Mouse (Mus musculus) forebrain, postnatal 0 days (tissue): ENCODE data around the gene Gdnf. TPM values are rescaled to one million over a fixed set of nuclear protein-coding genes. Genes with fewer than 3 reads are reported as not detected.

Source experiments
- ATAC-seq: fragments of 200-750 bp; cut with Nextera tagmentation; 2 replicates; pipeline ENCODE4 v1.8.0; 2017; ENCODE audit warnings: mild to moderate bottlenecking, moderate library complexity
- DNase-seq: peaks from one replicate; pipeline ENCODE4 v3.0.0-alpha.2; 2015
- H3K27ac ChIP-seq: fragments of 300-500 bp; sonication (generic); 2 replicates; pipeline ENCODE4 v1.5.1; 2014; ENCODE audit warnings: low read depth, mild to moderate bottlenecking, antibody characterized with exemption, low read length, moderate library complexity, mixed read lengths
- H3K27me3 ChIP-seq: fragments of 300-500 bp; sonication (generic); 2 replicates; pipeline ENCODE4 v1.6.1; 2014; ENCODE audit warnings: mild to moderate bottlenecking, low read length, mixed read lengths; ENCODE audit not compliant: insufficient read depth
- H3K36me3 ChIP-seq: fragments of 300-500 bp; sonication (generic); 2 replicates; pipeline ENCODE4 v1.6.1; 2014; ENCODE audit warnings: mild to moderate bottlenecking, moderate library complexity; ENCODE audit not compliant: insufficient read depth
- H3K4me1 ChIP-seq: fragments of 300-500 bp; sonication (generic); 2 replicates; pipeline ENCODE4 v1.6.1; 2014; ENCODE audit warnings: antibody characterized with exemption; ENCODE audit not compliant: insufficient read depth
- H3K4me2 ChIP-seq: fragments of 300-500 bp; sonication (generic); 2 replicates; pipeline ENCODE4 v1.6.1; 2014; ENCODE audit warnings: low read depth, mild to moderate bottlenecking, moderate library complexity
- H3K4me3 ChIP-seq: fragments of 300-500 bp; sonication (generic); 2 replicates; pipeline ENCODE4 v1.5.1; 2014; ENCODE audit warnings: low read depth, low read length, mixed read lengths
- H3K9ac ChIP-seq: fragments of 300-500 bp; sonication (generic); 2 replicates; pipeline ENCODE4 v1.6.1; 2014; ENCODE audit warnings: mild to moderate bottlenecking
- H3K9me3 ChIP-seq: fragments of 300-500 bp; sonication (generic); 2 replicates; pipeline ENCODE4 v1.6.1; 2016; ENCODE audit warnings: low read length
- CTCF ChIP-seq: sonication (generic); IDR thresholded peaks from 2 replicates; pipeline ENCODE4 v1.5.1; 2016; ENCODE audit warnings: antibody characterized with exemption, control low read depth, low read depth
- WGBS: fragments of 180-500 bp; shearing (Covaris S2); extraction: QIAGEN DNeasy Blood & Tissue Kit; methylation state at CpG from one replicate; pipeline ENCODE4 v1.1.7; 2014; 5-methylcytosine and 5-hydroxymethylcytosine counted together
- polyA plus RNA-seq: library from polyadenylated mRNA; unstranded; fragments of >200 nt; fragmentation: Nextera tagmentation; extraction: Ambion mirVana; gene quantifications from 2 replicates; pipeline ENCODE4 v1.2.1, GENCODE M21; 2015
- total RNA-seq: library from RNA; depleted of rRNA; stranded (reverse); fragments of >200 nt; gene quantifications from 2 replicates; pipeline ENCODE4 v1.2.3, GENCODE M21; 2014; rRNA removed

Gdnf gene
- total RNA-seq (0.29 and 0.54 TPM in 2 replicates), polyA plus RNA-seq (0.06 and 0.11 TPM in 2 replicates)

DNA sequence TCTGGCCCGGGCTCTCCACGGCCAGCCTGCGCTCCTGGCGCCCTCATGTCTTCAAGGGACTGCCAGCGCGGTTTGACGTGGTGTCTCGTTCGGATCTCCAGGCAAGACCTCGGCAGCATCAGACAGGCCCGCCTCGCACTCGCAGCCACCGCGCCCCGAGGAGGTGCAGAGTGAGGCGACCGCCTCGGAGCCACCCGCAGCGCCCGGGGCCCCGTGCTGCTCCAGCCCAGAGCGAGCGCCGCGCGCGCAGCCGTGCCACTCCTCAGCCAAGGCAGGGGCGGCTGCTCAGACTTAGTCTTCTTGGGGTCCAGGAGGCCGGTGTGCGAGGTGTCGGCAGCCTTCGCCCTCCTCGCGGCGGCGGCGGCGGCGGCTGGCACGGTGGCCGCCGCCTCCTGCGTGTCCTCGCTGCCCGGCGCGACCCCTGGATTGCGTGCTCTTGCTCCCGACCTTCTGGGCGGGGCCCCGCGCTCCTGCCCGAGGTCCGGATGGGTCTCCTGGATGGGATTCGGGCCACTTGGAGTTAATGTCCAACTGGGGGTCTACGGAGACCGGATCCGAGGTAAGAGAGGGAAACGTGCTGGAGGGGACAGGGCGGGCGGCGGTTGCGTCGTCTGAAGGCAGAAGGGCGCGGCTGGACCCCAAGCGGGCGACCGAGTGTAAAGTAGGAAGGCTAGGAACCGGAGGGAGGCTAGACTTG lies at the start of gene Gdnf:
Gene Gdnf, plus strand, starts transcription at position 291 of the 697 bp plus-strand sequence.
- H3K4me2 ChIP-seq = peak within 1 kb of the TSS; percentile 97
- H3K4me1 ChIP-seq = peaks cover 11% of the 10 kb centered on the region; the same call in 1 of the 2 replicates
- 2% methylated on average over 70 of the region's 73 CpGs for WGBS
- TF ChIP-seq CTCF = no peak
- ATAC-seq (peak; percentile 54), DNase-seq (peak; percentile 40)
- H3K9me3 ChIP-seq = no peaks in the 10 kb centered on the region
- H3K27ac ChIP-seq = no peak within 1 kb of the TSS
- no peaks in the 10 kb centered on the region for H3K36me3 ChIP-seq
- peak within 1 kb of the TSS; percentile 51 for H3K4me3 ChIP-seq
- H3K9ac ChIP-seq = peak within 1 kb of the TSS; percentile 43; the same call in 1 of the 2 replicates
- H3K27me3 ChIP-seq = peaks cover 80% of the 10 kb centered on the region

- Histone ChIP-seq H3K4me3 (no peak overlapping the region), H3K4me1 (no peaks in the 10 kb centered on the region), H3K27me3 (no peaks in the 10 kb centered on the region), H3K27ac (no peak overlapping the region), H3K36me3 (no peaks in the 10 kb centered on the region), H3K9ac (no peak overlapping the region), H3K9me3 (no peaks in the 10 kb centered on the region), H3K4me2 (no peak overlapping the region)
- DNase-seq (no peak), ATAC-seq (no peak)
- 90% methylated on average over 7 of the region's 7 CpGs for WGBS
- no peak for TF ChIP-seq CTCF
These were observed 43.5 kb upstream of the Gdnf start for GRCm38 (mm10) chr15:7767166-7767565.

GRCm38 (mm10) chr15:7772983-7773382 lies 37.7 kb upstream of the Gdnf start:
- WGBS = 87% methylated on average over 8 of the region's 8 CpGs

GRCm38 (mm10) chr15:7781517-7781916 lies 29.1 kb upstream of the Gdnf start:
- Histone ChIP-seq H3K27me3 (no peaks in the 10 kb centered on the region), H3K4me2 (no peak overlapping the region), H3K27ac (no peak overlapping the region), H3K9me3 (no peaks in the 10 kb centered on the region), H3K4me3 (no peak overlapping the region), H3K9ac (no peak overlapping the region), H3K4me1 (no peaks in the 10 kb centered on the region), H3K36me3 (no peaks in the 10 kb centered on the region)
- WGBS = 86% methylated on average over 5 of the region's 5 CpGs
- no peak for TF ChIP-seq CTCF
- ATAC-seq (no peak), DNase-seq (no peak)

More at GRCm38 (mm10) chr15:7772983-7773382, 37.7 kb upstream of the Gdnf start:
- Histone ChIP-seq H3K27me3 (no peaks in the 10 kb centered on the region), H3K4me1 (no peaks in the 10 kb centered on the region), H3K4me2 (no peak overlapping the region), H3K36me3 (no peaks in the 10 kb centered on the region), H3K9ac (no peak overlapping the region), H3K4me3 (no peak overlapping the region), H3K9me3 (no peaks in the 10 kb centered on the region), H3K27ac (no peak overlapping the region)
- TF ChIP-seq CTCF = no peak
- DNase-seq = no peak
- no peak for ATAC-seq

GRCm38 (mm10) chr15:7809841-7810391 lies 730 bp upstream of the Gdnf start:
- peak overlapping the region; percentile 97 for H3K4me2 ChIP-seq
- peaks cover 8% of the 10 kb centered on the region; the same call in 1 of the 2 replicates for H3K4me1 ChIP-seq
- no peaks in the 10 kb centered on the region for H3K36me3 ChIP-seq
- DNase-seq (peak; percentile 42), ATAC-seq (peak; percentile 21)
- H3K4me3 ChIP-seq = peak overlapping the region; percentile 51
- WGBS = under 1% methylated on average over 32 of the region's 32 CpGs
- peak overlapping the region; percentile 43; the same call in 1 of the 2 replicates for H3K9ac ChIP-seq
- TF ChIP-seq CTCF = peak; percentile 22; the same call in 1 of the 2 replicates
- no peak overlapping the region for H3K27ac ChIP-seq
- peaks cover 72% of the 10 kb centered on the region for H3K27me3 ChIP-seq
- no peaks in the 10 kb centered on the region for H3K9me3 ChIP-seq

- Histone ChIP-seq H3K4me2 (peak overlapping the region; percentile 97), H3K27ac (no peak overlapping the region), H3K27me3 (peaks cover 84% of the 10 kb centered on the region), H3K4me3 (peak overlapping the region; percentile 51), H3K36me3 (no peaks in the 10 kb centered on the region), H3K4me1 (peaks cover 11% of the 10 kb centered on the region; the same call in 1 of the 2 replicates), H3K9ac (0 out of 2 replicates have a peak overlapping the region, but pooled peaks have one; percentile 43), H3K9me3 (no peaks in the 10 kb centered on the region)
- ATAC-seq = no peak
- DNase-seq = peak; percentile 43
- TF ChIP-seq CTCF = no peak
- WGBS = 5% methylated on average over 11 of the region's 11 CpGs
These were observed 593 bp downstream of the Gdnf start for GRCm38 (mm10) chr15:7811253-7811625.
